Mouse (Mus musculus) left cerebral cortex, adult 9 months (tissue): Measurements from ENCODE around the gene Abi3.

Source experiments
- DNase-seq, 2 experiments: peaks; one replicate each; pipeline ENCODE4 v3.0.0; 2022; ENCODE audit warnings: low spot score in 2 of 2

The Abi3 gene

GRCm38 (mm10) chr11:95838999-95839868, 3.0 kb downstream of the Abi3 start:
- DNase-seq = no peak

GRCm38 (mm10) chr11:95838598-95838997, 3.7 kb downstream of the Abi3 start:
- DNase-seq = no peak

GRCm38 (mm10) chr11:95837059-95837458, 5.2 kb downstream of the Abi3 start, which contains the start of gene Gngt2:
Gene Gngt2 (plus strand): TSS chr11:95837216.
- DNase-seq = no peak

- DNase-seq = no peak
Observed at GRCm38 (mm10) chr11:95836433-95836832, 5.8 kb downstream of the Abi3 start.

GRCm38 (mm10) chr11:95835832-95836231, 6.4 kb downstream of the Abi3 start:
- no peak for DNase-seq

- no peak for DNase-seq
Observed at GRCm38 (mm10) chr11:95834742-95835710, 7.2 kb downstream of the Abi3 start.

- peak in 1 of 2 experiments; percentile 58 for DNase-seq
Observed at GRCm38 (mm10) chr11:95834143-95834667, 8.1 kb downstream of the Abi3 start.

GRCm38 (mm10) chr11:95833631-95834142, 8.6 kb downstream of the Abi3 start:
- DNase-seq = no peak

GRCm38 (mm10) chr11:95833006-95833570, 9.2 kb downstream of the Abi3 start:
- no peak for DNase-seq

GRCm38 (mm10) chr11:95832129-95833005, 9.9 kb downstream of the Abi3 start:
- DNase-seq = no peak

GRCm38 (mm10) chr11:95831641-95832040, 10.6 kb downstream of the Abi3 start:
- DNase-seq = no peak

- DNase-seq = no peak
Observed at GRCm38 (mm10) chr11:95831276-95831619, 11.0 kb downstream of the Abi3 start.

GRCm38 (mm10) chr11:95830411-95831275, 11.6 kb downstream of the Abi3 start:
- DNase-seq = peak in 1 of 2 experiments; percentile 5

- DNase-seq = no peak
Observed at GRCm38 (mm10) chr11:95829526-95830050, 12.7 kb downstream of the Abi3 start.

- DNase-seq = no peak
Observed at GRCm38 (mm10) chr11:95828181-95828964, 13.9 kb downstream of the Abi3 start.

- DNase-seq = peak in 1 of 2 experiments; percentile 74
Observed at GRCm38 (mm10) chr11:95827464-95828085, 14.7 kb downstream of the Abi3 start.

GRCm38 (mm10) chr11:95827168-95827447, 15.2 kb downstream of the Abi3 start:
- no peak for DNase-seq
